Mouse (Mus musculus) megakaryocyte, embryonic 14.5 days (primary cell): ENCODE results near the gene Srgn.

Experiments
- FLI1 ChIP-seq: IDR thresholded peaks from 2 replicates; pipeline ENCODE4 v1.6.1; 2012; ENCODE audit warnings: low read length, inconsistent platforms, mixed read lengths
- GATA1 ChIP-seq: IDR thresholded peaks from 3 replicates; pipeline ENCODE4 v1.6.1; 2012; ENCODE audit warnings: mixed read lengths, low read length, inconsistent platforms, borderline replicate concordance

GRCm38 (mm10) chr10:62450280-62450640 is 77.0 kb downstream of the Srgn start:
- TF ChIP-seq FLI1 (no peak), GATA1 (no peak)
